Mouse (Mus musculus) cerebellum, adult 11 months (tissue): ENCODE measurements around the gene Bag2.
A peak's percentile ranks its signal among the peaks of the same experiment; 100 is the strongest.
"Not testable (repeated sequence)": the region's sequence is repeated elsewhere in the genome, so short reads cannot be mapped to it uniquely, and the experiment has no call there.

Experiments
- DNase-seq: peaks from one replicate; pipeline ENCODE4 v3.0.0; 2022

The Bag2 gene

DNA sequence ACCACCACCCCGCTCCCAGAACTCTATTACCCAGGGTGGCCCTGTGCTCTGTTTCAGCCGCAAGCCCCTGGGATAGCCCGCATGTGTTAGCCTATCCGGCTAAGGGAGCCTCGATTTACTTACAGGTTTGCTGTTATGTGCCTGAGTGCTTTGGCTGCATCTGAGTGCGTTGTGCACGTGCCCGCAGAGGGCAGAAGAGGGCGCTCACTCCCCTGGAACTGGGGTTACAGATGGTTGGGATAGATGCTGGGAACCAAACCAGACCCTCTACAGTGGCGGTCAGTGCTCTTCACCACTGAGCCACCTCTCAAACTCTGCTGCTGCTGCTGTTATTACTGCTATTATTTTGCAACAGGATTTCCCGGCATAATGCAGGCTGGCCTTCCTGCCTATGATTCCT, 8.5 kb downstream of the Bag2 start:
- DNase-seq = no peak

DNA sequence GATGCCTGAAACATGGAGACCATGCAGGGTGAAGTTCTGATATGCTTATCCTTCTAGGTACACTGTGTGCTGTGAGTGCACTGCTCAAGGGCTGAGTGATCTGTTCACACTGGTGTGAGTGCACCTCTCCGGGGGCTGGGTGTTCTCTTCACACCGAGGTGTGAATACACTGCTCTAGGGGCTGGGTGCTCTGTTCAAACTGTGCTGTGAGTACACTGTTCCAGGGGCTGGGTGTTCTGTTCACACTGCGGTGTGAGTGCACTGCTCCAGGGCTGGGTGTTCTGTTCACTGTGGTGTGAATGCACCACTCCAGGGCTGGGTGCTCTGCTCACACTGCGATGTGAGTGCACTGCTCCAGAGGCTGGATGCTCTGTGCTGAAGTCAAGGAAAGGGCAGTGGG, 11.7 kb downstream of the Bag2 start:
- no peak for DNase-seq

DNA sequence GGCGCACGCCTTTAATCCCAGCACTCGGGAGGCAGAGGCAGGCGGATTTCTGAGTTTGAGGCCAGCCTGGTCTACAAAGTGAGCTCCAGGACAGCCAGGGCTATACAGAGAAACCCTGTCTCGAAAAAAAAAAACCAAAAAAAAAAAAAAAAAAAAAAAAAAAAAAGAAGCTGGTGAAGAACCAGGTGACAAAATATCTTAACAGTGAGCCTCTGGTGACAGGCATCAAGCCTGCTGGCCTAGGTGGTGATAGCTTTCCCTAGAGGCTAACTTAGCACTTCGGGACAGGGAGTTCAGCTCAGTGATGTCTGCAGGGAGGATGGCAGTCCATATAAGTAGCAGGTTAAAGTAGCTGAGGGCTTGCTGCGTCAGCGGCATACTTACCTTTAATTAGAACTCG, 12.8 kb downstream of the Bag2 start:
- DNase-seq = not testable (repeated sequence)

DNA sequence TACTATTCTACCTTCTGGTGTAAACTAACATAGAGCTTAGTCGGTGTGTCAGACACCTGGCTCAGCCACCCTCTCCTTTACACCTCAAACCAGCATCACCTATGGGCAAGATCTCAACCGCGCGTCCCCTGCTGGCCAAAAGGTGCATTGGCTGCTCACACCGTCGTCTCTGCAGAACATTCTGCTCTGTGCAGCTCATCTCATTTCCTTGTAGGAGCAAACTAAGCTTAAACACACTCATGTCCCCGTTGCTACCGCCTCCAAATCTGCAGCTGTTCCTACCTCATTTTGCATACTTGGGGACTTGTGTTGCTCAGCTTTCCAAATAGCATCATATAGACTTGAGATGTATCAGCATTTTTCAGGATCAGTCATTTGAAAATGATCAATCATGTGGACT, 14.7 kb downstream of the Bag2 start:
- no peak for DNase-seq

DNA sequence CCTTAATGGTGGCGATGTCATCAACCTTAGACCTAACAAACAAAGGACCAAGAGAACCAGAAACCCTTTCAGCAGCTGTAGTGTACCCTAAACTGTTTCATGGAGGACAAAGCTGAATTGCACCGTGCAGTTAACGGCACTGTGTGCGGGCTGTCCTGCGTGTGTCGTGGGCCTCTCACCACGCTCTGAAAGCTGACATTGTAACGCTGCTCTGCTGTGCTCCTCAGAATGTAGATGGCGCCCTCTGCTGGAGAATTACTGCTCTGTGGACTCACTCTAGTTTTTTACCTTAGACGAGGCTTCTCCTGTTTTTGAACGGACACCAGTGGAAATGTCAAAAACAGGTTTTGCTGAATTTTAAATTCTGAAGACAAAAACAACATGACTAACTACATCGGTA, 18.3 kb downstream of the Bag2 start:
- peak; percentile 66 for DNase-seq

GRCm38 (mm10) chr1:33738681-33739278, 18.8 kb downstream of the Bag2 start:
- DNase-seq = no peak

DNA sequence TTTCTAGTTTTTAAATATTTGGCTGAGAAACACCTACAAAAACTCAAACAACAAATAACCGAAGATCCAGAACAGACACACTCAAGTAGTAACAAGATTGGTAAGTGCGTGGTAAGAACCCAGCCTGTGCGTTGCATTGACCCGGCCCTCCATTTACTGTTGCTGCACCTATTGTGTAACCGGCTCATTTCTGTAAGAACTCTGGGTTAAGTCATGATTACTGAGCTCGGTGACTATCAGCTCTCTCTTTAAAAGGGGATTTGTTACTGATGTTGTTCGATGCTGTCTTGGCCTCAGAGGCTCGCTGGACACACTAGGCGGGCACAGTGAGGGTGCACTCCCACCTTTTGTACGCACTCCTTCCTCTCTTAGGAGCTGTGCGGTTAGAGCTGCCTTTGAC, 19.3 kb downstream of the Bag2 start:
- no peak for DNase-seq

DNA sequence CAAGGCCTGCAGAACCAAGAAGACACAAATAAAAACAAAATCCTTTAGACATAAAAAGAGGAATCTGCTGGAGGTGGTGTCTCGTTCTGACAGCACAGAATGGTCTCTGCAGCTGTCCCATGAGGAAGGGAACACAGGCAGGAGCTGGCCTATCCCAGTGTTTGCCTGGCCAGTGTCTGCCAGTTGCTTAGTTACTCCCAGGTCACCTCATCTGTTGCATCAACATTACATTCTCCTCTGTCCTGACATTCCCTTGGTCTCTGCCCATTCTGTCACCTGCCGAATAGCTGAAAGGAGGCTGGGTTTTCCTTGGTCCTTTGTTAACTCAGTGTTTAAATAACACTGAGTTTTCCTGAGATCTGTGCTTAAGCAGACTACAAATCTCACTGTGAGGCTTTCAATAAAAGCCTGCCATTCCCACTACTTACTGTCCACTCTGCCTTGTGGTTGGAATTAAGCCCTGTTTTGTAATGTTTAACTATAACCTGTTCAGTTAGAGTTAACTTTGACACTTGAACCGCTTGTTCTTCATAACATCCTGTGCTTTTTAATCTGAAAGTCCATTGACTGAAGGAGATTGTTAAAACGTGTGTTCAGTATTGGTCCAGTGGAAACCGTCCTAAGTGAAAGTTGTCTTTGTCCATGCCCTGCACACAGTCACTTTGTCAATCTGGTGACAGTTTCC, 23.5 kb downstream of the Bag2 start:
- no peak for DNase-seq

GRCm38 (mm10) chr1:33733044-33733443, 24.6 kb downstream of the Bag2 start:
- no peak for DNase-seq

- DNase-seq = no peak
These were observed 32.5 kb downstream of the Bag2 start for GRCm38 (mm10) chr1:33725086-33725485.

DNA sequence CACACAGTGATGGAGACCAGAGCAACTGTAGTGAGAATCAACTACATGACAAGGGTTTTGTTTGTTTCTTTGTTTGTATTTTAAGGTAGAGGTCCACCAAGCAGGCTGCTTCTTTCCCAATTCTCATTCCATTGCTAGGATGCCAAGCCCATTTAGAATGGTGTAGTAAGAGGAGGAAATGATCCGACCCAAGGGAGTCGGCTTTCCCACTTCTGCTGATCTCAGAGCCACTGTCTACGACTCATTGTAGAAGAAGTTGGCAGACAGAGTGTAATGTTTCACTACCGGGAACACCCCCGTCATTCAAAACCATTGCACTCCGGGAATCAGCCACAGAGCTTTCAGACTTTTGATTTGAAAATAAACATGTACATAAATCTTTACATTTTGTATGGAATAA, 33.1 kb downstream of the Bag2 start:
- DNase-seq = no peak

DNA sequence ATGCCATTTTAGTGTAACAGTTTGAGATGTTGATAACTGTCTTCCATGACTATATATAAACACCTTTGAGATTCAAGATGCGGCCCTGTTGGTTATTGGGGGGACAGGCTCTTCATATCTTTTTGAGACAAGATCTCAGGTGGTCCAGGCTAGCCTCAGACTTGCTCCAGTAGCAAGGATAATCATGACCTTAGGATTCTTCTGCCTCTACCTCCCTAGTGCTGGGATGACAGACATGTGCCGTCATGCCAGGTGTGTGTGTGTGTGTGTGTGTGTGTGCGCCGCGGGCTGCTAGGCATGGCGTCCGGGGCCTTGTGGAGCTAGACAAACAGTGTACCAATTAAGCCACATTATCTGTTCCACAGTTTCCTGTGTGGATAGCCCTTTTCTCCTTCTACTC, 36.6 kb downstream of the Bag2 start:
- DNase-seq = no peak

- DNase-seq = no peak
These were observed 37.4 kb downstream of the Bag2 start for GRCm38 (mm10) chr1:33720231-33720630.

- peak; percentile 83 for DNase-seq
These were observed 37.8 kb downstream of the Bag2 start, which contains the start of gene Rab23 for GRCm38 (mm10) chr1:33719733-33720225. Gene Rab23, plus strand, starts transcription at chr1:33719887.

DNA sequence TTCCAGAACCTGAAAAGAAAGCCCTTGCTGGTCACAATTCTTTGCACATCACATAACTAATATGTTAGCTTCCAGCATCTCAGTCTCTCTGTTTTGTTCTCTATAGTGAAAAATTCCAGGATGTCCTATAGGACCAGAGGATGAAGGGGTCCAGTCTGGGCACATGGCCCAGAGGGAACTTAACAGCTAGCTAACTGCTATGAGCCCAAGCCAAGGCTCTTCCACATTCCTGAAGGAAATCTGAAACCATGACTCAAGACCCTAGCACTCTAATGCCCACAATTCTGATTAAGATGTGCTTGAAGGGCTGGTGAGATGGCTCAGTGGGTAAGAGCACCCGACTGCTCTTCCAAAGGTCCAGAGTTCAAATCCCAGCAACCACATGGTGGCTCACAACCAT, 40.0 kb downstream of the Bag2 start:
- no peak for DNase-seq

- DNase-seq = no peak
These were observed 42.8 kb downstream of the Bag2 start for GRCm38 (mm10) chr1:33714796-33715195.

DNA sequence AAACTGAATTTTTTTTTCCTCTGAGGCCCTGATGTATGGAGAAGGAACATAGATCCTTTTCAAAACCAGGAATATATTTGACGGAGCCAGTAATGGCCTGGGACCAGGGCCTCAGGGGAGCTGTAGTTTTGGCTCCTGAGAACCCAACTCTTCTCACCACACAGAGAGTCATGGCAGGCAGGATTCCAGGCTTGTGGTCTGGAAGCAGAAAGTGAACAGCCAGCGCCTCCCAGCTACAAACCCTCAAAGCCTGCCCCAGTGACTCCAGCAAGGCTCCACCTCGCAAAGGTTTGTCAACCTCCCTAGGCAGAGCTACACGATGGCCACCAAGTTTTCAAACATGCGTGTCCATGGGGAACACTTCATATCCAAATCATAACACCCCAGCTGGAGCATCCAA, 45.6 kb downstream of the Bag2 start:
- no peak for DNase-seq

GRCm38 (mm10) chr1:33709615-33710014, 48.0 kb downstream of the Bag2 start:
- no peak for DNase-seq

DNA sequence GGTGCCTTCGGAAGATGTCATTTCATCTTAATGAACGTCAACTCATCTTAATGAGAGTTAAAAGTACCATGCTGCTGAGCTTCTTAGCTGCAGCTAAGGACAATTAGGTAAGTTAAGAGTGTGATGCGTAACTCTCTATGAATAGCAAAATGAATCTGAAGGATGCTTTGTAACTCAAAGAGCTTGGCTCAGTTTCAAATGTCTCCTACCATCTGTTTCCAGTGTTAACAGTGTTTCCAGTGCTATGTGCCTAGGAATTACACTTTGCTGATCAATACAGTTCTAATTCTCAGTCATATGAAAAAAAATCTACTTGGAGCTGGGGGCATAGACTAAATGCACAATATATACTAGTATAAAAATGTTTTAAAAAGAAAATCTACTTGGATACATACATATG, 56.4 kb downstream of the Bag2 start:
- no peak for DNase-seq

DNA sequence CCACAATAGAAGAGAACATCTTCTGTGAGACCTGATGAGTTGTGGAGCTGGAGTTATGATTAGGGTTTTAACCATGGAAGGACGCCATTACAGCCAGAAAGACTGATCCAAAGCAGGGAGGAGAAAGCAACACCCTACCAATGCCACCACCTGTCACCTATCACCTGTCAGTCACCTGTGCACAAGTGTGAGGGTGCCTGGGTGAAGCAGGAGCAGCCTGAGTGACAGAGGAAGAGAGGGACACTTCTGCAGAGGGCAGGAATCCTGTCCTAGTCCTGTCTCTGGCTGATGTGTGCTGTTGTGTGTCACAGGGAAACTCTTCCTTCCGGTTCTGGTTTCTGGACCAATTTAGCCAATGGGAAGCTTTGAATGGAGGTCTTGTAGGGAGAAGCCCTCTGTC, 61.6 kb downstream of the Bag2 start:
- no peak for DNase-seq
